Mouse (Mus musculus): ENCODE results near the gene Psmb11.

DNA sequence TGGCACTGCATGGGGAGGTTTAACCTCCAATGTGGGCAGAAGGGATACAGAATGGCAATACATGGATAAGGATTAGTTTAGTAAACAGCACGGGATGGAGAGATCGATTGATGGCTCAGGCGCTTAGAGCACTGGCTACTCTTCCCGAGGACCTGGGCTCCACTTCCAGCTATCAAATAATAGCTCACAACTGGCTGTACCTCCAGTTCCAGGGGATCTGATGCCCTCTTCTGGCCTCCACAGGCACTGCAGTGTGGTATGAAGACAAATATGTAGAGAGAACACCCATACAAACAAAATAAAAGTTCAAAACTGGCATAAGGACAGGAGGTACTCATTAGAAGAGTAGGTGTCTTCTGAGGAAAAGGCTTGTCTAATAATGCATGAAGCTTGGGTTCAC is 48.1 kb downstream of the Psmb11 start:
- no peak for TF ChIP-seq POLR2A (IDR thresholded peaks at IDR 0.05; ENCODE audit: borderline replicate concordance, control insufficient read depth, low read depth, low read length)
- peak; percentile 68 for TF ChIP-seq CTCF (IDR thresholded peaks at IDR 0.05; ENCODE audit: control insufficient read depth, insufficient read depth, low read length)

Measured in bone marrow, adult 2 months (tissue).